13 mouse cellular contexts compared by ENCODE assay signal in genomic region chr2:155537761-155538462, GRCm38 (mm10). TPM values are rescaled to one million over a fixed set of nuclear protein-coding genes. Genes with fewer than 3 reads are reported as not detected.
DNase-seq lines count a peak whose midpoint lies in the region; ATAC-seq lines count a peak whose summit lies in the region.
"Had no signal": no experiment of that assay in that cellular context is flagged by ENCODE, and none has a peak within 500 bp of the region (broad histone marks: within the 10 kb centered on the region; RNA-seq: fewer than 3 reads in every experiment).

No protein-coding gene starts in this region.

- peak; percentile 52 for DNase-seq in adrenal gland, adult 2 months
- DNase-seq in adrenal gland, postnatal 4 days (ENCODE audit: low spot score in 2 of 2): no peak
- peak; percentile 20 for DNase-seq in lung, postnatal 36 days
- DNase-seq in lung, postnatal 10 days: no peak
- peak; percentile 68 for DNase-seq in splenic B cell, adult 2 months (ENCODE audit: low read depth, low spot score)
- DNase-seq in gastrocnemius, adult 8-10 months (ENCODE audit: low spot score in 2 of 2): no peak
- no peak for DNase-seq in urinary bladder, adult 18-20 months (ENCODE audit: low spot score in 2 of 2)
- DNase-seq: gastrocnemius, postnatal 10 days; heart, postnatal 10 days had no signal

- no peaks in the 10 kb centered on the region for H3K36me3 ChIP-seq in splenic B cell, adult 2 months (ENCODE audit: control insufficient read depth, insufficient read depth, low read length, poor library complexity, severe bottlenecking)
- H3K36me3 ChIP-seq: forebrain, embryonic 12.5 days had no signal

- ATAC-seq in granulocyte monocyte progenitor cell, adult 5-6 weeks (replicated peaks; ENCODE audit: poor library complexity, severe bottlenecking): peak; percentile 22; the same call in 1 of the 2 replicates
- ATAC-seq: intestine, embryonic 16.5 days had no signal

- no peaks in the 10 kb centered on the region for H3K27me3 ChIP-seq in splenic B cell, adult 2 months (ENCODE audit: control insufficient read depth, insufficient read depth, low read length, poor library complexity, severe bottlenecking)
- H3K27me3 ChIP-seq: forebrain, embryonic 12.5 days; megakaryocyte, embryonic 14.5 days had no signal

RNA-seq across cellular contexts. Expression of gene Ggt7, which starts 19.9 kb away (rescaled TPM):
- 1 to 10 TPM; 3.4 to 5.8 TPM for total RNA-seq in adrenal gland, adult 2 months (2021)
- 22.5 and 23.3 TPM in 2 replicates for polyA plus RNA-seq in adrenal gland, adult 2 months (2012; rRNA removed)
- 1 to 10 TPM; 7.5 to 8.2 TPM for total RNA-seq in adrenal gland, postnatal 4 days (2021)
- not detected in 2 replicates for total RNA-seq in granulocyte monocyte progenitor cell, adult 5-6 weeks (2014; fragmentation: Nextera tagmentation)
- not detected in 2 replicates for total RNA-seq in granulocyte monocyte progenitor cell, adult 5-6 weeks (2017)
- total RNA-seq in gastrocnemius, adult 8-10 months (2022): 1 to 10 TPM in 2 of 4 experiments, under 1 TPM in 2; 0.75 to 1.4 (median 1.1) TPM

RNA-seq across cellular contexts. Expression of gene Acss2, which starts 20.2 kb away (rescaled TPM):
- total RNA-seq in adrenal gland, adult 2 months (2021): 100 to 1,000 TPM in 1 of 2 experiments, 10 to 100 TPM in 1; 48.7 to 109 TPM
- polyA plus RNA-seq in adrenal gland, adult 2 months (2012; rRNA removed): 94.0 and 98.6 TPM in 2 replicates
- 10 to 100 TPM; 20.5 to 26.1 TPM for total RNA-seq in adrenal gland, postnatal 4 days (2021)
- total RNA-seq in granulocyte monocyte progenitor cell, adult 5-6 weeks (2014; fragmentation: Nextera tagmentation): 4.1 and 5.6 TPM in 2 replicates
- total RNA-seq in granulocyte monocyte progenitor cell, adult 5-6 weeks (2017): 3.6 and 4.4 TPM in 2 replicates
- 10 to 100 TPM; 25.7 to 34.5 (median 30.1) TPM for total RNA-seq in gastrocnemius, adult 8-10 months (2022)

RNA-seq across cellular contexts. Expression of gene Gss, which starts 54.7 kb away (rescaled TPM):
- total RNA-seq in adrenal gland, adult 2 months (2021): 10 to 100 TPM; 53.7 to 98.5 TPM
- polyA plus RNA-seq in adrenal gland, adult 2 months (2012; rRNA removed): 67.6 and 101 TPM in 2 replicates
- total RNA-seq in adrenal gland, postnatal 4 days (2021): 10 to 100 TPM; 38.7 to 39.6 TPM
- 17.0 and 18.2 TPM in 2 replicates for total RNA-seq in granulocyte monocyte progenitor cell, adult 5-6 weeks (2014; fragmentation: Nextera tagmentation)
- total RNA-seq in granulocyte monocyte progenitor cell, adult 5-6 weeks (2017): 16.7 and 21.6 TPM in 2 replicates
- 1 to 10 TPM; 5.2 to 6.2 (median 5.6) TPM for total RNA-seq in gastrocnemius, adult 8-10 months (2022)

Comparison
In these comparisons a context has a peak if more than half of its experiments do, and no peak if none do; other contexts are left out.
1. DNase-seq: peak in adrenal gland, adult 2 months (single experiment), lung, postnatal 36 days (single experiment) and splenic B cell, adult 2 months (single experiment); none in adrenal gland, postnatal 4 days (0 of 2), lung, postnatal 10 days (single experiment), gastrocnemius, adult 8-10 months (0 of 2) and urinary bladder, adult 18-20 months (0 of 2).